Mouse (Mus musculus): ENCODE data around the gene Myrfl.

The Myrfl gene

DNA sequence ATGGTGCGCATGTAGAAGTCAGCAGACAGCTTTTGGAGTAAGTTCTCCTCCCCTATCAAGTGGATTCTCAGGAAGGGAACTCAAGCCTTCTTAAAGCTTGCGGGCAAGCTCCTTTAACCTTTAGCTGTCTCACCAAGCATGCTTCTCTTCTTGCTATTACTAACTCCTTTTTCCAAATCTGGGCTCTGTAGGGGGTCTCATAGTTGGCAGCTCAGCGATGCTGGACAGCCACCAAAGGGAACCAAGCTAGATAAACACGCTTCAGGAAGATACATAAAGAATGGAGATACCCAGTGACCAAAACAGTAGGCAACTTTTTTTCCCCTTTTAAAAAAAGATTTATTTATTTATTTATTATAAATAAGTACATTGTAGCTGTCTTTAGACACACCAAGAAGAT lies 136.9 kb downstream of the Myrfl start:
- no peak for DNase-seq (ENCODE audit: low read depth, low spot score)

DNA sequence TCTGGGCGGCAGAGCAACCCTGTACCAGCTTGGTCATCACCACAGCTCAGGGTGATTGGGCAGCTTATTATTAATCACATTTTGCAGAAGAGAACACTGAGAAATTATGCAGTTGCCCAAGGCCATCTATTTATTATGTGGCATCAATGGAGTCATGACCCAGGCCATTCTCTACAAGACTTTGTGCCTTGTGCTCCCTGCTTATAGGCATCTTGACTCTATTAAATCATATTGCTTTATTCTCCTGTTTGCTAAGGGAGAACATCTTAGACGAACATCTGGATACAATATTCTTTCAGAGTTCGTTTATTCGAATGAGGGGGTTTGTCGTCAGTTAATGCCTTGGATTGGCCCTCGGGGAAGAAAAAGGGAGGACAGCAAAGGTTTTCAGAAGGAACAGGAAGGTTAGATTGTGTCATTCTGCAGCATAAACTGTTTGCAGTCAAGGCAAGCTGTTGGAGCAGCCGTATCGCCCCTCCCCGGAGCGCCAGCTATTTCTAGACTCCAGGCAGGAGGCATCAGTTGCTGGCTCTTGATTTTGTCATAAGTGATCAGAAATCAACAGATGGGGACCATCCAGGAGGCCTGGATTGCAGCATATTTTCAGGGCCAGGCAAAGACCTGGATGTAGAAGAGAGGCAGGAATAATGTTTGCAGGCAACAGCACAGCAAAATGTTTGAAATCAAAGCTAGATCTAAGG lies 140.7 kb downstream of the Myrfl start:
- no peak for DNase-seq (ENCODE audit: low read depth, low spot score)

DNA sequence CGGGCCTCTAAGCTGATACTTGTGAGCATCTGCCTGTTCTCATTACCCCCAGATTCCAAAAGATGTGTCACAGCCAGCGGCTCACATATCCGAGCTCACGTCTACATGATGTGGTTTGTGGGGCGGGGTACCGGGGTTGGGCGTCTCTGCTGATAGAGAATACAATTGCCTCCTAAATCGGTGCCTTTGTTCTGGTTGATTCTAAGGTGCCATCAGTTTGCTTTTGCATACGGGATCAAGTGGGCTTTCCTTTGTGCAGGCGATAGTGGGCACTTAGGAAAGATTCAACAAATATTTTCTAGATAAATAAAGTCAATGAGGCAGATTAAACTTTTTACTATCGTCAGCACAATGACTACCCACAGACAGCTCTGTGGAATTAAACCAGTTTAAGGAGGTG lies 141.8 kb downstream of the Myrfl start:
- DNase-seq (ENCODE audit: low read depth, low spot score) = no peak

DNA sequence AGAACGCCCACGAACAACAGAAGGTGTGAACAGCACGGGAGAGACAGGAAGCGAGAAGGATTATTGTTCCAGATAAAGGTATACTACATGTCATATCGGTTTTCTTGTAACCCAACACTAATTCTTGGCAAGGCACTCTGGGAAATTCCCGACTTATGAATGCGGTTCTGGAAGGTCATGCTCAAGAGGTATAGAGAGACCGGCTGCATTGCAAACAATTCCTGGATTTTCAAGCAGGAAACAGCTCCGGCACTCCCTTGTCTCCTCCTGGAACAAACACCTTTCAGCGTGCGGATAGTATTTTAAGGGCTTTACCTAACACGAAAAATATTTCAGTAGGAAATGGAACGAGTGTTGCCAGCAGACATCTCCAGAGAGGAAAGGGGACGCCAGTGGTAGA lies 145.8 kb downstream of the Myrfl start:
- DNase-seq (ENCODE audit: low read depth, low spot score) = no peak

DNA sequence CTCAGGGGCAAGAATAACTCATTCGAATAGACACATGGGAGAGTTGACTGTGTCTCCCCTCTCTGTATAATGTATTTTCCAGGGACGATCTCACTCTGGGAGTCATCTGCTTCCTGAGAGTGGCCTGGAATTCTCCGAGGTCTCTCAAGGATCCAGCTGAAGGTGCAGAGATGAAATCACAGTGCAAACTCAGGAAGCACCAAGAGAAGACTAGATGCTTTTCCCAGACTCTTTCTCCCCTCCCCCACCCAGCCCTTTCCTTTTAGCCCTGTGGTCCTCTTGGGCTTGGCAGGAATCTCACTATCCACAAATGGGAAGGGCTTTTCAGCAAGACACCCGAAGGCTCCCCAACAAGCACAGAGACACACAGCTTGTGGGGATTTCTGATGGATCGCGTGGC lies 146.7 kb downstream of the Myrfl start:
- DNase-seq (ENCODE audit: low read depth, low spot score) = no peak

DNA sequence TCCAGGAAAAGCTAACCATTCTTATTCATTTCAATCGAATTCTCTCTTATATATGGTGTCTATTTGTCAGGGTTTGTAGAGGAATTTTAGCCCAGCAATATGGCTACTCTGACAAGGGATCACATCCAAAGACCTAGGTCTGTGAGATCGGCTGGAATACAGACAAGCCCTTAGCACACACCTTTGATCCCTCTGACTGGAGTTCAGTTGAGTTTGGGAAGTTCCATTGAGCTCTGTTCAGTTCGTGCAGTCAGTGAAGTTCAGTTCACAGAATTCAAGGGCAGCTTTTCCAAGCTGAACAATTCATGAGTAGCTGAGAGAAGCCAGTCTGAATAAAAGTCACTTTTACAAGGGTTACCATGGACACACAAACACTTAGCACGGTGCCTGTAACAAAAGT lies 148.0 kb downstream of the Myrfl start:
- no peak for DNase-seq (ENCODE audit: low read depth, low spot score)

DNA sequence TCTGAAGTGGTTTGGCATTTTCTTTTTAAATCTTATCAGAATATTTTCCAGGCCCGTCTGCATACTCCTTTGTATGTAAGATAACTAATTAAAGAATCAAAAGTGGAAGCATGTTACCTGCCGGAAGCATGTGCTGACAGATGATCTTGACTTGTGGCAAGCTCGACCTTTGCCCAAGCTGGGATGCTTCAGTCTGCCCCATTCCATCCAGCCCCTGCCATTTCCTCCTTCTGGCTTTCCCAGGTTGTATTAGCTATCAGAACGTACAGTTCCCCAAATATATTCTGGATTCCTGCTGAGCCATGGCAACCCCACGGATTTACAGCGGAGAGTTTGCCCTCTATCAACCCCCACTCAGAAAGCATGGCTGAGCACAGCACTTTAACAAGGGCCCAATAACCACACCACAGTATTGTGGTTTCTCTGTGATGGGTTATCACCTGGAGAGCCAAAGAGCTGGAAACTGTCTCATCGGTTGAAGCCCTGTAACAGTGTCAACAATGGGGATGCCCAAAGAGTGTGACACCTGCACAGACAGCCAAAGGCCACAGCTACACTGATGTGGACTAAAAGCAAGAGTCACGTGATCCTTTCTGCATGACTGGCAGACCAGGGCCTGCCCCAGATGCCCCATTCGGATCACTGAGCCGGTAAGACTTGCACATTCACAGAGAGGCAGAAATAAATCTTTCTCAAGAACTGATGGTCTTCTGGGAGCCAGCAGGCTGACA lies 150.3 kb downstream of the Myrfl start:
- DNase-seq (ENCODE audit: low read depth, low spot score) = no peak

DNA sequence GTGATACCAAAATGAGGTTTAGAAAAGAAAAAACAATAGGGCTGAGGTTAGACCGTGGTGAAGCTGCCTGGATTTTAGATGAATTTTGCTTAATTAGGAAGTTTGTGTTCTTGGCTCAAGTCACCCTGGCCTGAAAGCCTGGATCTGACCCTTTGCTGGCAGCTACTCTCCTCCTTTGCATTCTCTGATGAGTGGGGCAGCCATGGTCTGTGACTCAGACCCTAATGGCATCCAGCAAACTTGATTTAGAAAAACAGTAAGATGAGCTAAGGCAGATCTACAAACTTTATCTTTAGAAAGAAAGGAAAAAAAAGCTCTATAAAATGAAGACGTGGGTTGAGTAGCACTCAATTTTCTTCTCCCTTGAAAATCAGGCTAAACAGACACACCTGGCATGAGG lies 154.0 kb downstream of the Myrfl start:
- no peak for DNase-seq (ENCODE audit: low read depth, low spot score)

DNA sequence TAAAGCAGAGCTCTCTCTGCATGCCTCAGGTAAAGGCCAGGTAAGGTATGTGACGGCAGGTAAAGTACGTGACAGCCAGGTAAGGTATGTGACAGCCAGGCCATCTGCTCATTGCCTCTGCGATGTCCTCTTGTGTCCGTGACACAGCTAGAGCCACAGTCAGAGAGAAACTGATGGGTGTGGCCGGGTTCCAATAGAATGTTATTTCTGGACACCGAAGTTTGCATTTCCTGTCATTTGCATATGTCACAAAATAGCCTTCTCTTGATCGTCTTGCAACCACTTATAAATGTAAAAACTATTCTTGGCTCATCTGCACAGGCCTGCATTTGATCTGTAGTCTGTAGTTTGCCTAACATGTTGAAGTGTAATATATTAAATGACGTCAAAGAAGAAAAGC lies 154.5 kb downstream of the Myrfl start:
- no peak for DNase-seq (ENCODE audit: low read depth, low spot score)

DNA sequence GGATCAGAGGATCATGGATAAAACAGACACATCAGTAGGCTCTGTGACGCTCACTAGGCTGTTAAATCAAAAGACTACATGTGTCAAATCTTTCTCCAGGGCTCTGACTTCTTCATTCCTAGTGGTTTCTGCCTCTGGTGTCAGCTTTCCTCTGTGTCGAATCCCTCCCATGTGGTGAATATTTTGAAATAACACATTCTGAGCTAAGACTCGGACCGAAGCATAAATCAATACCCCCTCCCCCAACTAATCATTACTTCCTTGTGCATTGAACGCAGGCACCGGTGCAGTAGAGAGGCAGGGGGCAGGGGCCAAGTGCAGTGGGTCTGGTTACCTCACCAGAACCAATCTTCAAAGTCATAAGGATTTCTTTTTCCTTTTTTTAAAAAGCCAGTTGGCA lies 155.4 kb downstream of the Myrfl start:
- DNase-seq (ENCODE audit: low read depth, low spot score) = peak; percentile 42

DNA sequence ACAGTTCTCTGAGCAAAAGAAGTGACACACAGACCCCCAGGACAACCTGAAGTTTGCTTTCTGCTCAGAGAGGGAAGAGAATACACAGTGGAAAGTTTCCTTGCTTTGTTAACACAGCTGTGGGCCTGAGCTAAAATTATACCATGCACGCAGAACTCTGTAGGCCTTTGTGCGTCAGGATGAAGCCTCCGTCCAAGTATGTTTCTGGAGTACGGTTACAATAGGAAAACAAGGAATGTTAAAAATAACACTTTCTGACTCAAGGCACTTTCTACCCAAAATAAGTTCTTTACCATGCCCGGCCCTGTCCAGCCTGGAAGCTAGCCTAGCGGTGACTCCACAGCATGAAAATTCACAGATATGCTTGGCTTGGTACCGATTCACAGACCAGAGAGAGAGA lies 156.6 kb downstream of the Myrfl start:
- no peak for DNase-seq (ENCODE audit: low read depth, low spot score)

DNA sequence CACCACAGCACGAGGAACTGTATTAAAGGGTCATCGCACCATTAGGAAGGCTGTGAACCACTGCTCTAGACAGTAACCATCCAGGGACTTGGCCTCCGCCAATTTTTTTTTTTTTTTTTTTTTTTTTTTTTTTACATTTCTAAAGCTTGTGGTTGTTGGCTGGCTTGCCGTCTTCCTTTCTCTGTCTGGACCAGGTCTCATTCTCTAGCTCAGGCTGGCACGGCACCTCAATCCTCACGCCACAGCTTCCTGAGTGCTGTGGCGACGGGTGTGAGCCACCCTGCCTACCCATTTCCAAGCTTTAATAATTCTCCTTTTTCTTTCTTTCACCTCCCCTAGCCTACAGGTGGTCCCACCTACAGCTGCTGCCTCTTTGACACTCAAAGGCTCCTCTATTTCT lies 158.2 kb downstream of the Myrfl start:
- DNase-seq (ENCODE audit: low read depth, low spot score) = no peak

DNA sequence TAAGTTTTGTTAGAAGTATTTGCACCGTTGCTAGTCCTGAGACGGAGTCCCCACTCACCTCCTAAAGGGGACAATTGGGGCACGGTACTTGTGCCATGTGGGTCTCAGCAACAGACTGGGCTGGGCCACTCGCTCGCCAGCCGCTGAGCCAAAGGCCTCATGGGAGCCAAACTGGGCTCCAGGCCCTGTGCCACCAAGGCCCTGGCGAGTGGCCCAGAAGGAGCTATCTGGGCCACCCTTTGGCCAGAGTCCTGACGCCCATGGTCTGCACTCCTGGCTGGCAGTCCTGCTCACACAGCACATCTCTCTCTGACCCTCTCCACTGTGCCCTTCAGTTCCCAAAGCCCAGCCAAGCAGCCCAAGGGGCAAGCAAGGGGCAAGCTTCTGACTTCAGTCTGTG lies 161.1 kb downstream of the Myrfl start:
- no peak for DNase-seq (ENCODE audit: low read depth, low spot score)

DNA sequence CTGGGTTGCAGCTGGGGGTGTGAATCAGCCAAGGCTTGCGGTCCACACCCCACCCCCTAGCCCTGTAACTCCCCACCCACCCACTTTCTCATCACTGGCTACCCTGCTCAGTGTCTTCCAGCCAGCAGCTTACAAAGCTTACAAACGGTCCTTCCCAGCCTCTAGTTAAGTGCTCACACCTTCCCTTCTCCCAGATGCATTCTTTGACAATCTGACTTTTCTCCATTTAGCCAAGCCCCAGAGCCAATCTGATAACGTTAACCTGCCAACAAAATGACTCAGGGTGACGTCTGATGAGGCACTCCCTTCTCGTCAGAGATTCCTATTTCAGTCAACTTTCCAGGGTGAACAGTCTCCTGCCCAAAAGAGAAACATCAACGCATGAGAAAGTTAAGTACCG lies 163.1 kb downstream of the Myrfl start:
- no peak for DNase-seq (ENCODE audit: low read depth, low spot score)

DNA sequence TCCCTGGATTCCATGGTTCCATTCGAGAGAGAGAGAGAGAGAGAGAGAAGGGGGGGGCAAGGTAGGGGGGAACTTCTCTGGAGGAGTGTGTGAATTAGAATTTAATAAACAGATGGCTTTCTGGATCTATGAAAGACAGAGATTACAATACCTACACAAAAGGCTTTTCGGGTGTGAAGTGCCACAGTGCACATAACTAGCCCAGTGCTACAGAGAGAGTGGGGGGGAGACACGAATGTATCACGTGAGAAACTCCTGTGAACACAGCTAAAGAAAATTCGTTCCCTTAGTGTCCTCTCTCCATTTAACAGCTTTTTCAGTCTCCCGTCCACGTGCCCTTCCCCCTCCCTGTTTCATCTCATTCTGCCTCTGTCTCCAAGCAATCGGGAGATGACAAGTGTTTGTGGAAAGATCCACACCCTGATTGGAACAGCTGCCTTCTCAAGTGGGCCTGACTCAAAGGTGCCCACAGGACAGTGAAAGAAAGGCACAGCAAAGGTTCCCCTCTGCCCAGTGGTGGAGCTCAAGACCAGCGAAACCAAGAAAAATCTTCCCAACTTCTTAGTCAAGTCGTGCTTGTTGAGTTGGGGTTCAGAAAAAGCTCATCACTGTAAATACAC lies 166.6 kb downstream of the Myrfl start:
- DNase-seq (ENCODE audit: low read depth, low spot score) = no peak

DNA sequence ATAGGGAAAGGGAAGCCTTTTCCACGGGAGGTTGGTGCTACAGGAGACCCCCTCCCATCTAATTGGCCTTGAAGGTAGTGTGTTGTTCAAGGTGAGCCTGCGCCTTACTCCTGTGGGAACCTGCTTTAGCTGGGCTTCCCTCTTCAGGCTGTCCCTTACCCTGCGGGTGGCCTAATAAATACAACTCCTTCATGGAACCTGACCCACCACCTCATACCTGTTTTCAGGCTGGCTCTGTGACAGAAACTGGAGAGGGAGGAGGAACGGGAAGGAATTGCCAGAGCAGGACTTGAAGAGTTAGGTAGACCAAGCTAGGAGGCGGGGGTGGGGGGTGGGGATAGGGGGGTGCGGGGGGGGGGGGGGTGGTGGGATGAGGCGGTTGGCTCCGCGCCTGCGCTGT lies 167.9 kb downstream of the Myrfl start:
- DNase-seq (ENCODE audit: low read depth, low spot score) = no peak

DNA sequence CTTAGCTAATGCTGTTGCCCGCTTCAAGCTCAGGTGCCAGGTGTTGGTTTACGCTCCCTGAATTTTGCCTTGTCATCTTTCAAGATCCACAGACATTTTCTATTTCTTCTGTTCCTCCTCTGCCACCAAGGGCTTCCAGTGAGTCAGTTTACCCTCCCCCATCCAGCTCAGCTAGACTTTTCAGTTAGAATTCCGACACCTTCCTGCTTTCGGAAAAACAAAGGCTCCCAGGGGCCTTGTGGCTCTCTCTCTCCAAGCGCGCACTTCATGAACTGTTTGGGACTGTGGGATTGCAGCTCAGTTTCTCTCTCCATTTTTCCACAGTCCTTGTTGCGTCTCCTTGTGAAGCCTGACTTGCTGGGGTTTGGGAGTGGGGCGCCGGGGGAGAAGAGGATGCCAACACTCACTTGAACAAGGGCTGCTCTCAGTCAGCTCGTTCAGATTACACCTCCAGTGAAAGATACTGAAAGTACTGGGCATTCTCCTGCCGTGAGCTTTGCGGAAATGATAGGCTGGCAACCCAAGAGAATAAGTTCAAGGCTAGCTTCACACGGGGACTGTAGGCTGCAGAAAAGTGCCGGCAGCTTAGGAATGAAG lies 168.9 kb downstream of the Myrfl start:
- no peak for DNase-seq (ENCODE audit: low read depth, low spot score)

Measured in embryo, embryonic 11.5 days (tissue).